Mouse (Mus musculus): ENCODE measurements around the gene 2310034C09Rik. TPM values are rescaled to one million over a fixed set of nuclear protein-coding genes. Genes with fewer than 3 reads are reported as not detected.

2310034C09Rik gene
- polyA plus RNA-seq (2014; fragmentation: Illumina TruSeq; extraction: RNeasy Lipid Tissue Mini Kit (QIAGEN cat#74804); ENCODE audit: low replicate concordance): not detected

GRCm38 (mm10) chr16:88758547-88758946 is at the start of gene 2310034C09Rik:
2310034C09Rik (plus strand) TSS chr16:88758847.

GRCm38 (mm10) chr16:88728812-88729275 is 29.8 kb upstream of the 2310034C09Rik start, which contains the start of gene Krtap13-1:
Krtap13-1 (plus strand) TSS chr16:88728862.

GRCm38 (mm10) chr16:88751535-88751934 is 7.1 kb upstream of the 2310034C09Rik start, which contains the start of gene Krtap13:
Krtap13 (minus strand) TSS chr16:88751635.

GRCm38 (mm10) chr16:88774106-88774505 is 15.5 kb downstream of the 2310034C09Rik start, which contains the start of gene 2310057N15Rik:
2310057N15Rik (minus strand) TSS chr16:88774206.

GRCm38 (mm10) chr16:88777596-88777995 is 18.9 kb downstream of the 2310034C09Rik start, which contains the start of gene Gm5965:
Gm5965 (plus strand) TSS chr16:88777896.

Other genes starting within 250 kb of the 2310034C09Rik start
- 3.4 TPM for gene Cldn8, start 195.7 kb upstream of the 2310034C09Rik start, polyA plus RNA-seq (2014; fragmentation: Illumina TruSeq; extraction: RNeasy Lipid Tissue Mini Kit (QIAGEN cat#74804); ENCODE audit: low replicate concordance)
- gene Krtap24-1, start 146.6 kb upstream of the 2310034C09Rik start, polyA plus RNA-seq (2014; fragmentation: Illumina TruSeq; extraction: RNeasy Lipid Tissue Mini Kit (QIAGEN cat#74804); ENCODE audit: low replicate concordance): not detected
- not detected for gene 2310079G19Rik, start 131.2 kb upstream of the 2310034C09Rik start, polyA plus RNA-seq (2014; fragmentation: Illumina TruSeq; extraction: RNeasy Lipid Tissue Mini Kit (QIAGEN cat#74804); ENCODE audit: low replicate concordance)
- not detected for gene Krtap26-1, start 111.1 kb upstream of the 2310034C09Rik start, polyA plus RNA-seq (2014; fragmentation: Illumina TruSeq; extraction: RNeasy Lipid Tissue Mini Kit (QIAGEN cat#74804); ENCODE audit: low replicate concordance)
- not detected for gene Krtap27-1, start 87.2 kb upstream of the 2310034C09Rik start, polyA plus RNA-seq (2014; fragmentation: Illumina TruSeq; extraction: RNeasy Lipid Tissue Mini Kit (QIAGEN cat#74804); ENCODE audit: low replicate concordance)
- gene 2310061N02Rik, start 50.9 kb upstream of the 2310034C09Rik start, polyA plus RNA-seq (2014; fragmentation: Illumina TruSeq; extraction: RNeasy Lipid Tissue Mini Kit (QIAGEN cat#74804); ENCODE audit: low replicate concordance): not detected
- gene Krtap13-1, start 30.0 kb upstream of the 2310034C09Rik start, polyA plus RNA-seq (2014; fragmentation: Illumina TruSeq; extraction: RNeasy Lipid Tissue Mini Kit (QIAGEN cat#74804); ENCODE audit: low replicate concordance): not detected
- gene Krtap13, start 7.2 kb upstream of the 2310034C09Rik start, polyA plus RNA-seq (2014; fragmentation: Illumina TruSeq; extraction: RNeasy Lipid Tissue Mini Kit (QIAGEN cat#74804); ENCODE audit: low replicate concordance): not detected
- not detected for gene 2310057N15Rik, start 15.4 kb downstream of the 2310034C09Rik start, polyA plus RNA-seq (2014; fragmentation: Illumina TruSeq; extraction: RNeasy Lipid Tissue Mini Kit (QIAGEN cat#74804); ENCODE audit: low replicate concordance)
- not detected for gene Gm5965, start 19.0 kb downstream of the 2310034C09Rik start, polyA plus RNA-seq (2014; fragmentation: Illumina TruSeq; extraction: RNeasy Lipid Tissue Mini Kit (QIAGEN cat#74804); ENCODE audit: low replicate concordance)
- gene Gm20741, start 53.4 kb downstream of the 2310034C09Rik start, polyA plus RNA-seq (2014; fragmentation: Illumina TruSeq; extraction: RNeasy Lipid Tissue Mini Kit (QIAGEN cat#74804); ENCODE audit: low replicate concordance): not detected
- gene Krtap15, start 61.4 kb downstream of the 2310034C09Rik start, polyA plus RNA-seq (2014; fragmentation: Illumina TruSeq; extraction: RNeasy Lipid Tissue Mini Kit (QIAGEN cat#74804); ENCODE audit: low replicate concordance): not detected
- gene Krtap14, start 67.3 kb downstream of the 2310034C09Rik start, polyA plus RNA-seq (2014; fragmentation: Illumina TruSeq; extraction: RNeasy Lipid Tissue Mini Kit (QIAGEN cat#74804); ENCODE audit: low replicate concordance): not detected
- gene Krtap19-1, start 110.6 kb downstream of the 2310034C09Rik start, polyA plus RNA-seq (2014; fragmentation: Illumina TruSeq; extraction: RNeasy Lipid Tissue Mini Kit (QIAGEN cat#74804); ENCODE audit: low replicate concordance): not detected
- not detected for gene Krtap19-2, start 115.4 kb downstream of the 2310034C09Rik start, polyA plus RNA-seq (2014; fragmentation: Illumina TruSeq; extraction: RNeasy Lipid Tissue Mini Kit (QIAGEN cat#74804); ENCODE audit: low replicate concordance)
- not detected for gene Krtap19-3, start 119.2 kb downstream of the 2310034C09Rik start, polyA plus RNA-seq (2014; fragmentation: Illumina TruSeq; extraction: RNeasy Lipid Tissue Mini Kit (QIAGEN cat#74804); ENCODE audit: low replicate concordance)
- not detected for gene Krtap19-4, start 126.2 kb downstream of the 2310034C09Rik start, polyA plus RNA-seq (2014; fragmentation: Illumina TruSeq; extraction: RNeasy Lipid Tissue Mini Kit (QIAGEN cat#74804); ENCODE audit: low replicate concordance)
- gene Krtap19-5, start 137.6 kb downstream of the 2310034C09Rik start, polyA plus RNA-seq (2014; fragmentation: Illumina TruSeq; extraction: RNeasy Lipid Tissue Mini Kit (QIAGEN cat#74804); ENCODE audit: low replicate concordance): not detected
- not detected for gene Krtap19-9b, start 173.4 kb downstream of the 2310034C09Rik start, polyA plus RNA-seq (2014; fragmentation: Illumina TruSeq; extraction: RNeasy Lipid Tissue Mini Kit (QIAGEN cat#74804); ENCODE audit: low replicate concordance)
- gene Krtap16-3, start 204.0 kb downstream of the 2310034C09Rik start, polyA plus RNA-seq (2014; fragmentation: Illumina TruSeq; extraction: RNeasy Lipid Tissue Mini Kit (QIAGEN cat#74804); ENCODE audit: low replicate concordance): not detected

Measured in small intestine, adult 10 weeks (tissue).